Mouse (Mus musculus): Measurements from ENCODE around the gene Tnfsf18. TPM values are rescaled to one million over a fixed set of nuclear protein-coding genes. Genes with fewer than 3 reads are reported as not detected.

Tnfsf18 gene
- total RNA-seq, 2 experiments from 2014 or later = 0.23 TPM; not detected in 1

Other genes starting within 250 kb of the Tnfsf18 start
- gene Prdx6, start 243.4 kb upstream of the Tnfsf18 start, total RNA-seq (2021) = 100 to 1,000 TPM; 279 to 620 TPM
- not detected for gene Tnfsf4, start 99.2 kb upstream of the Tnfsf18 start, total RNA-seq (2021)